Mouse (Mus musculus): ENCODE data around the gene Tardbp. TPM values are rescaled to one million over a fixed set of nuclear protein-coding genes. Genes with fewer than 3 reads are reported as not detected.

The Tardbp gene
- 198 TPM for polyA plus RNA-seq (2017; shearing (Covaris generic))

DNA sequence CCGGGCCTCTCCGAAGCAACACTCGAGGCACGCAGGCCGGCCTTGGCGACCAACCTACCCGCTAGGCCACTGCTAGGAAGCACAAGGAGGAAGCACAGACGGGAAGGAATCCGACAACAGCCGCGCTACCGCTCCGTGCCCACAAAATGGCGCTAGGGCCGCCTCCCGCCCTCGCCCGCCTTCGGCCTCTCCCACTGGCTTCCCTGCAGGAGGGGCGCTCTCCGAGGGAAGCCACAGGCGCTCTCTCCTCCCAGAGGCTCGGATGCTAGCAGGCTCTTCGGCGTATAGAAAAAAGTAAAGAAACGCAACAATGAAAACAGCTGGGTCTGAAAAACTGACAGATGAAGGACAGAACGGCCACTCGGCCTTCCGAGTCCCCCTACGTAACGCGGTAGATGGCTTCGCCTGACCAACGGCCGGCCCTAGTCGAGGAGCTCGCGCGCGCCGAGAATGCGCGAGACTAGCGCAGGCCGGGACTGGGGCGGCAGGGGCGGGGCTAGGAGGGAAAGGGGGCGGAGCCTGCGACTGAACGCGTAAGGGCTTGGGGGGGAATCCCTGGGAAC is at the start of gene Tardbp:
TSS of gene Tardbp (minus strand) at position 397 of the 563 bp plus-strand sequence.

DNA sequence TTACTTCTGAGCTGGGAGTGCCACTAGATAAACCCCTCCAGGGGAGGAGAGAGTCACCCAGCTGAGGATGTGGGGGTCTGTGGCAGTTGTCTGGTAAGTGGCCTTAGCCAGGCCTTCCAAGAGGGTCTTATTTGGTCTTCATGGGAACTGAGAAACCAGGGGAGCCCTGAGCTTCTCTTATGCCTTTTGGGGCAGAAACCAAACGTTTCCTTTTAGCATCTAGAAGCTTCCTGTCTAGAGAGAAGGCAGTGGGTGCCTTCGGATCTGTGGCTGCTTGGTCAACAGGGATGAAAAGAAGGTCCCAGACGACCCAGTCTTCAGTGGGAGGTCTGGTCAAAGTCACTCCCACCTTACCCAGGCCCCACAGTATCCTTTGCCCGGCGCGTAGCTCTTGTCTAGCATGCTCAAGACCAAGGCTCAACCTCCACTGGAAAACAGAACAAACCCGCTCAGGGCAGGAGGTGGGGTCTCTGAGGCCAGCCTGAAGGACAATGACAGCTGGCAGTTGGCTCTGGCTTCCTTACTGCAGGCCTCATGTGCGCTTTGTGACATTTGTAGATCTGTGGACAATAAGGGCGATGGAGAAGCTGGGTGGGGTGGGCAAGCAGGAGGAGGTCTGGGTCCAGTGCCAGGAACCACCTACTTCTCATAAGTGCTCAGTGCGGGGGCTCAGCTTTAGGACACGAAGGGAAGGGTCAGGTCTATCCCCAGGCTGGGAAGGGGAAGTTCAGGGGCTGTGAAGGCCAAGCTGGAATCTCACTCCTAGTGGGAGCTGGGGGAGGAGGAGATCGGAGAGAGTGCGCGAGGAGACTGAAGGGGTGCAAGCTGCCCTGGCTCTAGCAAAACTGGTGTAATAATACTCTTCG is 16.7 kb upstream of the Tardbp start, which contains the start of gene Gm572:
TSS of gene Gm572 (plus strand) at position 27 of the 866 bp plus-strand sequence.

DNA sequence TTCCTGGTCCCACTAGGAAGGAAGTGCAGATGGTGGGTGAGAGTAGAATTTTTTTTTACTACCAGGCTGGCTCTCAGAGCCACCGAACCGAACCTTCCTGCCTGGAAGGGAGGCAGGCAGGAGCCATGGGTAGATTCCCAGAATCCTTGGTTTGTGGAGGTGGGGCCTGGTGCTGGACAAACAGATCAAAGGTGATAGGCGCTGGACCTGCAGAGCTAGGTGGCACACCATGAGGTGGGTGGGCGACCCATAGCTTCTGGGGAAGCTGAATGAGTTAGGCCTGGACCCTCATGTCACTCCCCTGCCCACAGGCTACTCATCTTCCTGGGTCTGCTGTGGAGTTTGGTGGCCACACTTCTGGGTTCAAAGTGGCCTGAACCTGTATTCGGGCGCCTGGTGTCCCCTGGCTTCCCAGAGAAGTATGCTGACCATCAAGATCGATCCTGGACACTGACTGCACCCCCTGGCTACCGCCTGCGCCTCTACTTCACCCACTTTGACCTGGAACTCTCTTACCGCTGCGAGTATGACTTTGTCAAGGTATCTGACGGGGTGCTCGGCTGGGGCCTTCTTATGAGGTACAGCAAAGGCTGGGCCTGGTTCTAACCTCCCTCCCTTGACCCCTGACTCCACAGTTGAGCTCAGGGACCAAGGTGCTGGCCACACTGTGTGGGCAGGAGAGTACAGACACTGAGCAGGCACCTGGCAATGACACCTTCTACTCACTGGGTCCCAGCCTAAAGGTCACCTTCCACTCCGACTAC is 24.3 kb downstream of the Tardbp start, which contains the start of gene Masp2:
TSS of gene Masp2 (plus strand) at position 198 of the 764 bp plus-strand sequence.

DNA sequence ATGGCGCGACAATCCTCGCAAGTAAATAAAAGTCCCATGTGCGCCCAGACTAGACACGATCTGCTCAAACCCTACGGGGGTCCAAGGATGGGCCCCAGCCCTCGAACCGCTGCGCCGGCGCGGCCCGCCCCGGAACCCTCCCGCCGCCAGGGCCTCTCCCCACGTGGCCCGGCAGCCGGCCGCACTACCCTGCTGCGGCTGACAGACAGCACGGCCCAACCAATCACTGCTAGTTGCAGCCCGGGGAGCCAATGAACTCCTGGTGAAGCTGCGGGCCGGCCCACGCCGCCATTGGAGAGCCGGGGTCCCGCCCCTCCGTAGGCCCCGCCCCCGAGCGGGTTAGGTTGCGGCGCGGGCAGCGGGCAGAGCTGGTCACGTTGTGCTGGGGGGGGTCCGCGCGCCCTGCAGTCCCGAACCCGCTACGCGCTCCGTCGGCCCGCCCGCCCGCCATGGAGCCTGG is 35.6 kb downstream of the Tardbp start, which contains the start of gene Srm:
TSS of gene Srm (plus strand) at position 333 of the 460 bp plus-strand sequence.

Other genes with a start within 250 kb of the Tardbp start
- gene Ubiad1, start 182.2 kb downstream of the Tardbp start, polyA plus RNA-seq (2017; shearing (Covaris generic)): 17.5 TPM
- 19.2 TPM for gene Mtor, start 178.4 kb downstream of the Tardbp start, polyA plus RNA-seq (2017; shearing (Covaris generic))
- 0.26 TPM for gene Angptl7, start 126.6 kb downstream of the Tardbp start, polyA plus RNA-seq (2017; shearing (Covaris generic))
- 120 TPM for gene Exosc10, start 68.6 kb downstream of the Tardbp start, polyA plus RNA-seq (2017; shearing (Covaris generic))
- gene Srm, start 35.5 kb downstream of the Tardbp start, polyA plus RNA-seq (2017; shearing (Covaris generic)): 106 TPM
- gene Masp2, start 24.5 kb downstream of the Tardbp start, polyA plus RNA-seq (2017; shearing (Covaris generic)): 0.41 TPM
- not detected for gene Gm572, start 16.3 kb upstream of the Tardbp start, polyA plus RNA-seq (2017; shearing (Covaris generic))
- 3.4 TPM for gene Casz1, start 177.4 kb upstream of the Tardbp start, polyA plus RNA-seq (2017; shearing (Covaris generic))